In the genomic region with DNA sequence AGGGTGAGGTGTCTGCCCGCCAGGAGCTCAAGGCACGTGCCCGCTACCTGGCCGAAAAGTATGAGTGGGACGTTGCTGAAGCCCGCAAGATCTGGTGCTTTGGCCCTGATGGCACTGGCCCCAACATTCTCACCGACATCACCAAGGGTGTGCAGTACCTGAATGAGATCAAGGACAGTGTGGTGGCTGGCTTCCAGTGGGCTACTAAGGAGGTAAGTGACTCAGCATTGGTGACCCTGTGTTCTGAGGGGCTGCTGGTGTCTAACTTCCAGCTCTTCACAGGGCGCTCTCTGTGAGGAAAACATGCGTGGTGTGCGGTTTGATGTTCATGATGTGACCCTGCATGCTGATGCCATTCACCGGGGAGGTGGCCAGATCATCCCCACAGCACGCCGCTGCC, we compare ENCODE assay signal across 23 mouse cellular contexts. TPM values are rescaled to one million over a fixed set of nuclear protein-coding genes. Genes with fewer than 3 reads are reported as not detected.
A peak's percentile ranks its signal among the peaks of the same experiment; 100 is the strongest.
DNase-seq lines count a peak whose midpoint lies in the region; ATAC-seq and TF ChIP-seq lines count a peak whose summit lies in the region.
"Had no signal": no experiment of that assay in that cellular context is flagged by ENCODE, and none has a peak within 500 bp of the region (broad histone marks: within the 10 kb centered on the region; RNA-seq: fewer than 3 reads in every experiment).

No protein-coding gene starts in this region.

- peaks cover 23% of the 10 kb centered on the region for H3K4me1 ChIP-seq in limb, embryonic 11.5 days (ENCODE audit: control insufficient read depth, insufficient read depth, low read length)
- H3K4me1 ChIP-seq in limb, embryonic 10.5 days = peaks cover 50% of the 10 kb centered on the region
- peaks cover 0 to 13% of the 10 kb centered on the region in 2 experiments; a peak in 3 of 4 replicates for H3K4me1 ChIP-seq in ES-E14 (ENCODE audit: control insufficient read depth in 2 of 2, insufficient read depth in 2 of 2, low read length in 2 of 2, poor library complexity in 1 of 2)
- peaks cover 68% of the 10 kb centered on the region for H3K4me1 ChIP-seq in liver, embryonic 15.5 days (replicated peaks)

- no peak overlapping the region for H3K27ac ChIP-seq in limb, embryonic 11.5 days (replicated peaks; ENCODE audit: low read depth, low read length)
- no peak overlapping the region for H3K27ac ChIP-seq in limb, embryonic 10.5 days
- peak overlapping the region; percentile 78; the same call in 1 of the 2 replicates for H3K27ac ChIP-seq in ES-E14 (ENCODE audit: insufficient read depth, low read depth, low read length, poor library complexity, severe bottlenecking)
- 0 out of 2 replicates have a peak overlapping the region, but pooled peaks have one; percentile 29 for H3K27ac ChIP-seq in liver, embryonic 15.5 days (replicated peaks)
- H3K27ac ChIP-seq: hindbrain, embryonic 15.5 days; macrophage had no signal

- H3K27me3 ChIP-seq in limb, embryonic 11.5 days (ENCODE audit: control insufficient read depth, insufficient read depth, low read length) = no peaks in the 10 kb centered on the region
- no peaks in the 10 kb centered on the region for H3K27me3 ChIP-seq in limb, embryonic 10.5 days (ENCODE audit: low read depth, poor library complexity, severe bottlenecking)
- H3K27me3 ChIP-seq in liver, embryonic 15.5 days = no peaks in the 10 kb centered on the region
- H3K27me3 ChIP-seq: embryonic facial prominence, embryonic 12.5 days; hindbrain, embryonic 15.5 days had no signal

- DNase-seq in cerebellum, adult 9-11 months = peak; percentile 59
- no peak for DNase-seq in limb, embryonic 11.5 days (ENCODE audit: low spot score)
- DNase-seq in limb, embryonic 10.5 days (ENCODE audit: low spot score) = no peak
- DNase-seq in ES-E14 (ENCODE audit: low read depth, low spot score) = no peak
- DNase-seq in lung, postnatal 25 days (ENCODE audit: low spot score) = no peak
- no peak for DNase-seq in thymus, postnatal 14 days
- DNase-seq: adrenal gland, postnatal 14 days; kidney, adult 8-10 months; kidney, postnatal 36 days; lung, adult 2 months; retina, postnatal 1 day had no signal

- H3K36me3 ChIP-seq in limb, embryonic 11.5 days (ENCODE audit: control insufficient read depth, insufficient read depth, low read length) = peaks cover 44% of the 10 kb centered on the region
- peaks cover 82% of the 10 kb centered on the region for H3K36me3 ChIP-seq in limb, embryonic 10.5 days
- H3K36me3 ChIP-seq in ES-E14 (ENCODE audit: control insufficient read depth, insufficient read depth, low read length, poor library complexity, severe bottlenecking) = peaks cover 61% of the 10 kb centered on the region
- H3K36me3 ChIP-seq in liver, embryonic 15.5 days (replicated peaks) = peaks cover 75% of the 10 kb centered on the region

- 97% methylated on average over 13 of the region's 13 CpGs for WGBS in limb, embryonic 11.5 days
- WGBS in limb, embryonic 10.5 days = 94% methylated on average over 13 of the region's 13 CpGs
- 90% methylated on average over 13 of the region's 13 CpGs for WGBS in liver, embryonic 15.5 days (ENCODE audit: insufficient replicate concordance)

- peak overlapping the region; percentile 8; the same call in 1 of the 2 replicates for H3K4me3 ChIP-seq in limb, embryonic 11.5 days (ENCODE audit: low read depth, low read length)
- no peak overlapping the region for H3K4me3 ChIP-seq in limb, embryonic 10.5 days
- no peak overlapping the region for H3K4me3 ChIP-seq in ES-E14 (ENCODE audit: insufficient read depth in 1 of 2, low read depth in 1 of 2, low read length in 2 of 2, poor library complexity in 1 of 2, severe bottlenecking in 1 of 2)
- H3K4me3 ChIP-seq in liver, embryonic 15.5 days (replicated peaks) = no peak overlapping the region
- H3K4me3 ChIP-seq: embryonic facial prominence, embryonic 12.5 days; hindbrain, embryonic 15.5 days had no signal

- H3K9ac ChIP-seq in limb, embryonic 11.5 days (ENCODE audit: low read length) = no peak overlapping the region
- no peak overlapping the region for H3K9ac ChIP-seq in ES-E14 (ENCODE audit: insufficient read depth, low read depth, low read length, poor library complexity, severe bottlenecking)
- no peak overlapping the region for H3K9ac ChIP-seq in liver, embryonic 15.5 days
- H3K9ac ChIP-seq: hindbrain, embryonic 15.5 days had no signal

- no peak for ATAC-seq in cerebellum, adult (ENCODE audit: insufficient number of reproducible peaks, low FRiP score, low TSS enrichment)
- ATAC-seq in limb, embryonic 11.5 days (ENCODE audit: insufficient number of reproducible peaks, low FRiP score, low TSS enrichment, low read depth) = no peak
- ATAC-seq in liver, embryonic 15.5 days (ENCODE audit: insufficient read depth) = no peak

- no peak overlapping the region for H3K4me2 ChIP-seq in limb, embryonic 11.5 days (ENCODE audit: low read depth, severe bottlenecking)
- H3K4me2 ChIP-seq in liver, embryonic 15.5 days = no peak overlapping the region
- H3K4me2 ChIP-seq: embryonic facial prominence, embryonic 12.5 days; hindbrain, embryonic 15.5 days had no signal

- H3K9me3 ChIP-seq in limb, embryonic 11.5 days (ENCODE audit: control insufficient read depth, low read length) = no peaks in the 10 kb centered on the region
- H3K9me3 ChIP-seq in limb, embryonic 10.5 days (replicated peaks) = no peaks in the 10 kb centered on the region
- H3K9me3 ChIP-seq in ES-E14 (ENCODE audit: control insufficient read depth, insufficient read depth, low read depth, low read length) = no peaks in the 10 kb centered on the region
- no peaks in the 10 kb centered on the region for H3K9me3 ChIP-seq in liver, embryonic 15.5 days (replicated peaks)
- H3K9me3 ChIP-seq: embryonic facial prominence, embryonic 12.5 days; hindbrain, embryonic 15.5 days had no signal

- in situ Hi-C loops in ES-E14 (cut with MboI; ENCODE audit: low sequenced_read_pairs in 2 of 2, unreplicated experiment in 2 of 2) = no loop called here

TF ChIP-seq in ES-E14, 5 proteins besides CTCF, POLR2A, EP300 and RAD21:
- TF ChIP-seq ZNF384 (IDR thresholded peaks at IDR 0.05; ENCODE audit: low read depth, low read length) (no peak), CHD2 (IDR thresholded peaks at IDR 0.05; ENCODE audit: low read depth, low read length) (no peak), MAFK (IDR thresholded peaks at IDR 0.05; ENCODE audit: insufficient read depth, low read depth, low read length) (no peak), HCFC1 (IDR thresholded peaks at IDR 0.05; ENCODE audit: borderline replicate concordance, insufficient read depth, low read length) (no peak), ZC3H11A (IDR thresholded peaks at IDR 0.05; ENCODE audit: borderline replicate concordance, low read depth, low read length) (no peak)

RNA-seq across cellular contexts. Expression of a gene that starts 1.9 kb away (rescaled TPM):
- polyA plus RNA-seq in limb, embryonic 11.5 days (2014; fragmentation: Nextera tagmentation; extraction: Ambion mirVana) = 43.3 and 49.1 TPM in 2 replicates
- polyA plus RNA-seq in limb, embryonic 10.5 days (2016; fragmentation: Nextera tagmentation; extraction: Ambion mirVana) = 46.5 and 52.0 TPM in 2 replicates
- 65.1 and 66.4 TPM in 2 replicates for total RNA-seq in ES-E14 (2012; rRNA removed)
- polyA plus RNA-seq in liver, embryonic 15.5 days (2015; fragmentation: Nextera tagmentation; extraction: Ambion mirVana) = 16.6 and 17.8 TPM in 2 replicates

RNA-seq across cellular contexts. Expression of a gene that starts 2.7 kb away (rescaled TPM):
- not detected in 2 replicates for polyA plus RNA-seq in limb, embryonic 11.5 days (2014; fragmentation: Nextera tagmentation; extraction: Ambion mirVana)
- not detected in 2 replicates for polyA plus RNA-seq in limb, embryonic 10.5 days (2016; fragmentation: Nextera tagmentation; extraction: Ambion mirVana)
- 0.54 and 0.79 TPM in 2 replicates for total RNA-seq in ES-E14 (2012; rRNA removed)
- 0.07 TPM in 1 of 2 replicates, not detected in the other for polyA plus RNA-seq in liver, embryonic 15.5 days (2015; fragmentation: Nextera tagmentation; extraction: Ambion mirVana)
- total RNA-seq: adrenal gland, postnatal 14 days; layer of hippocampus, postnatal 10 days; left cerebral cortex, postnatal 14 days; neutrophil, adult 5-6 weeks had no signal
- polyA plus RNA-seq: embryonic facial prominence, embryonic 12.5 days; gonadal fat pad, adult 2 months; lung, adult 2 months; macrophage; small intestine, adult 2 months; stomach, embryonic 14.5 days; thymus, postnatal 0 days had no signal

RNA-seq across cellular contexts. Expression of a gene that starts 4.5 kb away (rescaled TPM):
- polyA plus RNA-seq in limb, embryonic 11.5 days (2014; fragmentation: Nextera tagmentation; extraction: Ambion mirVana) = 428 TPM in 2 replicates
- 575 and 611 TPM in 2 replicates for polyA plus RNA-seq in limb, embryonic 10.5 days (2016; fragmentation: Nextera tagmentation; extraction: Ambion mirVana)
- total RNA-seq in ES-E14 (2012; rRNA removed) = 2,093 and 2,486 TPM in 2 replicates
- 270 and 306 TPM in 2 replicates for polyA plus RNA-seq in liver, embryonic 15.5 days (2015; fragmentation: Nextera tagmentation; extraction: Ambion mirVana)

RNA-seq across cellular contexts. Expression of a gene that starts 13.2 kb away (rescaled TPM):
- polyA plus RNA-seq in limb, embryonic 11.5 days (2014; fragmentation: Nextera tagmentation; extraction: Ambion mirVana) = 53.3 and 56.9 TPM in 2 replicates
- 73.6 and 73.9 TPM in 2 replicates for polyA plus RNA-seq in limb, embryonic 10.5 days (2016; fragmentation: Nextera tagmentation; extraction: Ambion mirVana)
- total RNA-seq in ES-E14 (2012; rRNA removed) = 37.8 and 50.7 TPM in 2 replicates
- 26.0 and 32.6 TPM in 2 replicates for polyA plus RNA-seq in liver, embryonic 15.5 days (2015; fragmentation: Nextera tagmentation; extraction: Ambion mirVana)

RNA-seq across cellular contexts. Expression of a gene that starts 20.9 kb away (rescaled TPM):
- polyA plus RNA-seq in limb, embryonic 11.5 days (2014; fragmentation: Nextera tagmentation; extraction: Ambion mirVana) = 0.08 TPM in 1 of 2 replicates, not detected in the other
- polyA plus RNA-seq in limb, embryonic 10.5 days (2016; fragmentation: Nextera tagmentation; extraction: Ambion mirVana) = not detected in 2 replicates
- total RNA-seq in ES-E14 (2012; rRNA removed) = not detected in 2 replicates
- 0.09 TPM in 1 of 2 replicates, not detected in the other for polyA plus RNA-seq in liver, embryonic 15.5 days (2015; fragmentation: Nextera tagmentation; extraction: Ambion mirVana)
- total RNA-seq: adrenal gland, postnatal 14 days; neutrophil, adult 5-6 weeks had no signal
- polyA plus RNA-seq: gonadal fat pad, adult 2 months; hindbrain, embryonic 15.5 days; macrophage; small intestine, adult 2 months had no signal

Comparison
In these comparisons a context has a peak if more than half of its experiments do, and no peak if none do; other contexts are left out.
1. H3K27ac ChIP-seq: peak in ES-E14 (single experiment) and liver, embryonic 15.5 days (single experiment); none in limb, embryonic 11.5 days (single experiment) and limb, embryonic 10.5 days (single experiment).